7 mouse cellular contexts compared by ENCODE assay signal in genomic region chr11:78245627-78246317, GRCm38 (mm10). TPM values are rescaled to one million over a fixed set of nuclear protein-coding genes. Genes with fewer than 3 reads are reported as not detected.
DNase-seq lines count a peak whose midpoint lies in the region; ATAC-seq lines count a peak whose summit lies in the region.

TSS of gene Sdf2 (plus strand) at chr11:78245746.
TSS of gene Supt6 (minus strand) at chr11:78245987.

- H3K4me3 ChIP-seq in intestine, embryonic 16.5 days (ENCODE audit: low read length): peak within 1 kb of the TSS; percentile 74
- H3K4me3 ChIP-seq in midbrain, embryonic 11.5 days (ENCODE audit: low read depth, low read length): peak within 1 kb of the TSS; percentile 95

- H3K36me3 ChIP-seq in intestine, embryonic 16.5 days (ENCODE audit: control insufficient read depth, insufficient read depth, low read length): no peaks in the 10 kb centered on the region; the same call in 1 of the 2 replicates
- H3K36me3 ChIP-seq in midbrain, embryonic 11.5 days (ENCODE audit: control insufficient read depth, insufficient read depth, low read length): peaks cover under 1% of the 10 kb centered on the region; the same call in 1 of the 2 replicates

- peak within 1 kb of the TSS; percentile 99 for H3K27ac ChIP-seq in intestine, embryonic 16.5 days (ENCODE audit: low read length)
- H3K27ac ChIP-seq in midbrain, embryonic 11.5 days (ENCODE audit: low read depth, low read length): peak within 1 kb of the TSS; percentile 74

- H3K9me3 ChIP-seq in intestine, embryonic 16.5 days (ENCODE audit: control insufficient read depth, low read length): no peaks in the 10 kb centered on the region
- H3K9me3 ChIP-seq in midbrain, embryonic 11.5 days (ENCODE audit: control insufficient read depth, low read length): no peaks in the 10 kb centered on the region

- ATAC-seq in intestine, embryonic 16.5 days: peak; percentile 94
- peak; percentile 93 for ATAC-seq in midbrain, embryonic 11.5 days (ENCODE audit: low FRiP score)

- H3K27me3 ChIP-seq in intestine, embryonic 16.5 days (replicated peaks; ENCODE audit: control insufficient read depth, insufficient read depth, low read length): no peaks in the 10 kb centered on the region
- no peaks in the 10 kb centered on the region for H3K27me3 ChIP-seq in midbrain, embryonic 11.5 days (ENCODE audit: control insufficient read depth, insufficient read depth, low read length)

- peak within 1 kb of the TSS; percentile 81 for H3K9ac ChIP-seq in intestine, embryonic 16.5 days (ENCODE audit: low read depth, low read length)
- peak within 1 kb of the TSS; percentile 86 for H3K9ac ChIP-seq in midbrain, embryonic 11.5 days (ENCODE audit: low read length)

- under 1% methylated on average over 50 of the region's 50 CpGs for WGBS in intestine, embryonic 16.5 days
- under 1% methylated on average over 50 of the region's 50 CpGs for WGBS in midbrain, embryonic 11.5 days

- peak within 1 kb of the TSS; percentile 70 for H3K4me2 ChIP-seq in intestine, embryonic 16.5 days (ENCODE audit: low read depth, low read length)
- H3K4me2 ChIP-seq in midbrain, embryonic 11.5 days: peak within 1 kb of the TSS; percentile 89

- peak; percentile 94 for DNase-seq in adrenal gland, adult 2 months
- DNase-seq in embryo, embryonic 11.5 days (ENCODE audit: low read depth, low spot score): peak; percentile 84
- peak; percentile 65 to 89 for DNase-seq in gastrocnemius, postnatal 4 days (ENCODE audit: low spot score in 2 of 2)
- peak; percentile 91 to 92 for DNase-seq in left cerebral cortex, postnatal 36 days (ENCODE audit: low spot score in 2 of 2)
- peak; percentile 100 for DNase-seq in midbrain, embryonic 11.5 days (ENCODE audit: low spot score, missing footprints)
- peak; percentile 72 for DNase-seq in skeletal muscle tissue, adult 2 months (ENCODE audit: low read depth, low spot score)

- intact Hi-C loops in left cerebral cortex, postnatal 36 days (cut with DNase I): no loop called here

- H3K4me1 ChIP-seq in intestine, embryonic 16.5 days (ENCODE audit: control insufficient read depth, insufficient read depth, low read length): peaks cover 19% of the 10 kb centered on the region
- peaks cover 21% of the 10 kb centered on the region for H3K4me1 ChIP-seq in midbrain, embryonic 11.5 days (ENCODE audit: control insufficient read depth, insufficient read depth, low read length)

RNA-seq across cellular contexts. Expression of gene Sdf2, which starts in this region (rescaled TPM):
- total RNA-seq in adrenal gland, adult 2 months (2021): 100 to 1,000 TPM; 104 to 111 TPM
- 89.7 and 103 TPM in 2 replicates for polyA plus RNA-seq in adrenal gland, adult 2 months (2012; rRNA removed)
- total RNA-seq in gastrocnemius, postnatal 4 days (2021): 10 to 100 TPM; 59.4 to 64.3 TPM
- polyA plus RNA-seq in intestine, embryonic 16.5 days (2015; fragmentation: Nextera tagmentation; extraction: Ambion mirVana): 72.7 and 74.8 TPM in 2 replicates
- total RNA-seq in left cerebral cortex, postnatal 36 days (2021): 10 to 100 TPM; 61.0 to 64.6 TPM
- 55.0 and 58.5 TPM in 2 replicates for polyA plus RNA-seq in midbrain, embryonic 11.5 days (2014; fragmentation: Nextera tagmentation; extraction: Ambion mirVana)

RNA-seq across cellular contexts. Expression of gene Supt6, which starts in this region (rescaled TPM):
- 10 to 100 TPM; 57.5 to 76.7 TPM for total RNA-seq in adrenal gland, adult 2 months (2021)
- 23.2 and 31.3 TPM in 2 replicates for polyA plus RNA-seq in adrenal gland, adult 2 months (2012; rRNA removed)
- total RNA-seq in gastrocnemius, postnatal 4 days (2021): 10 to 100 TPM; 45.1 to 49.0 TPM
- polyA plus RNA-seq in intestine, embryonic 16.5 days (2015; fragmentation: Nextera tagmentation; extraction: Ambion mirVana): 19.6 and 21.1 TPM in 2 replicates
- 100 to 1,000 TPM in 1 of 2 experiments, 10 to 100 TPM in 1; 95.1 to 100 TPM for total RNA-seq in left cerebral cortex, postnatal 36 days (2021)
- 25.2 and 25.5 TPM in 2 replicates for polyA plus RNA-seq in midbrain, embryonic 11.5 days (2014; fragmentation: Nextera tagmentation; extraction: Ambion mirVana)

Comparison
In these comparisons a context has a peak if more than half of its experiments do, and no peak if none do; other contexts are left out.
1. Peak in every context shown above with its lines: DNase-seq, ATAC-seq, H3K4me3 ChIP-seq and H3K27ac ChIP-seq.